Mouse (Mus musculus) liver, embryonic 14.5 days (tissue): ENCODE results near the gene Armc7.

Source experiments
- CTCF ChIP-seq: IDR thresholded peaks from 2 replicates; pipeline ENCODE4 v1.5.1; 2016; ENCODE audit warnings: antibody characterized with exemption, low read depth, control low read depth
- EP300 ChIP-seq: IDR thresholded peaks from 2 replicates; pipeline ENCODE4 v1.6.1; 2016; ENCODE audit warnings: antibody characterized with exemption, low read depth

GRCm38 (mm10) chr11:115439326-115439725, 36.1 kb upstream of the Armc7 start:
- TF ChIP-seq CTCF (no peak), EP300 (no peak)
